Comparison of ENCODE assay signal across 8 mouse cellular contexts in the genomic region with DNA sequence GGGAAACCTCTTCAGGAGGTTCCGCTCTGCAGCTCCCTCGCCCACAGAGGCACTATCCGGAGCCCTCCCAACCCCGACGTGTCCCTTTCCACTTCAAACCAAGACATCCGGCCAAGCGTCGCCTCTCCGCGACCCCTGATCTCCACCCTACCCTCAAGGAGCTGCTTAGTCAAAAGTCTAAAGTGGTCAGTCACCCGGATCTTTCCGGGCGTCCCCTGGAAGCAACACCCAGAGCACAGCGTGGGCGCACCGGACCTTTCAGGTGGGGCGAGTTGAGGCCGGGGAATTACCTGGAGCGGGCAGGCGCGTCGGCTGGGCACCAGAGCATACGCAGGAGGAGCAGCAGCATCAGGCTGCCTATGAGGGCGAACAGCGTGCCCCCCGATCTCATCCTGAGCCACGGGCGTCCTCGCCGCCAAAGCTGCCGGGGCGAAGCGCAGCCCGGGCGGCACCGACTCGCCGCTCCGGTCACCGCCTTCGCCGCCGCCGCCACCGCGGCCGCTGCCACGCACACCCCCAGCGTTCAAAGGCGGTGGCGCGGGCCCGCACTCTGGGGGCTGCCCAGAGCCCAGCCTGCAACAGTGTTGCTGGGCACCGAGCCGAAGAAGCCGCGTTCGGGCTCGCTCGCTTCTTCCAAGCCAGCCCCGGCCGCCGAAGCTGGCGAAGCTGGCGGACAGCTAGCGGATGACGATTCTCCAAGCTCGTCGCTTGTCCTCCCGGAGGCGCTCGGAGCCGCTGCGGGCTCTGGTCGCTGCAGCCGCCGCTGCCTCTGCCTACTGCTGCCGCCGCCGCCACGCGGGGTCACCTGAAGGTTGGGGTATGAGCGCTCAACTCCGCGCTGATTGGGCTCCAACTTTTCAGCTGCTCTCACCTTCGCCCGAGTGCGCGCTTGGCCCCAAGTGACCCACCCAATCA. TPM values are rescaled to one million over a fixed set of nuclear protein-coding genes. Genes with fewer than 3 reads are reported as not detected.
A peak's percentile ranks its signal among the peaks of the same experiment; 100 is the strongest.
DNase-seq lines count a peak whose midpoint lies in the region; TF ChIP-seq lines count a peak whose summit lies in the region.

No protein-coding gene starts in this region.

- TF ChIP-seq POLR2A in embryonic fibroblast, embryonic 13.5 days (IDR thresholded peaks at IDR 0.05; ENCODE audit: low read depth, low read length): no peak

- peak overlapping the region; percentile 48 for H3K4me3 ChIP-seq in embryonic fibroblast, embryonic 13.5 days (ENCODE audit: insufficient read depth, low read length)

- no peak overlapping the region for H3K27ac ChIP-seq in embryonic fibroblast, embryonic 13.5 days (ENCODE audit: insufficient read depth, low read length)

- DNase-seq in lung, adult 18-20 months: peak; percentile 9 to 18
- DNase-seq in lung, postnatal 25 days (ENCODE audit: low spot score): no peak
- DNase-seq in heart, postnatal 4 days: peak; percentile 40
- peak; percentile 15 to 17 for DNase-seq in layer of hippocampus, postnatal 36 days
- DNase-seq in lung, postnatal 4 days: peak; percentile 33 to 55
- DNase-seq in right cerebral cortex, adult 2 months (ENCODE audit: low spot score in 2 of 2): peak; percentile 10 to 17
- peak; percentile 13 to 29 for DNase-seq in urinary bladder, postnatal 36 days (ENCODE audit: low spot score in 2 of 2)

- no peak for TF ChIP-seq CTCF in embryonic fibroblast, embryonic 13.5 days (IDR thresholded peaks at IDR 0.05; ENCODE audit: borderline replicate concordance, insufficient read depth, low read length)

- no peaks in the 10 kb centered on the region; the same call in 1 of the 2 replicates for H3K4me1 ChIP-seq in embryonic fibroblast, embryonic 13.5 days (ENCODE audit: control insufficient read depth, insufficient read depth, low read length)

RNA-seq across cellular contexts. Expression of a gene that starts 0.6 kb away (rescaled TPM):
- 0.20 and 0.21 TPM in 2 replicates for polyA plus RNA-seq in embryonic fibroblast, embryonic 13.5 days (2011; ENCODE audit: insufficient read length, low read depth, missing spikeins)
- 1 to 10 TPM in 1 of 2 experiments, under 1 TPM in 1; 0.95 to 1.2 TPM for total RNA-seq in heart, postnatal 4 days (2021)
- total RNA-seq in layer of hippocampus, postnatal 36 days (2021): 1 to 10 TPM; 2.8 to 4.4 TPM
